36 mouse cellular contexts compared by ENCODE assay signal in the genomic region with DNA sequence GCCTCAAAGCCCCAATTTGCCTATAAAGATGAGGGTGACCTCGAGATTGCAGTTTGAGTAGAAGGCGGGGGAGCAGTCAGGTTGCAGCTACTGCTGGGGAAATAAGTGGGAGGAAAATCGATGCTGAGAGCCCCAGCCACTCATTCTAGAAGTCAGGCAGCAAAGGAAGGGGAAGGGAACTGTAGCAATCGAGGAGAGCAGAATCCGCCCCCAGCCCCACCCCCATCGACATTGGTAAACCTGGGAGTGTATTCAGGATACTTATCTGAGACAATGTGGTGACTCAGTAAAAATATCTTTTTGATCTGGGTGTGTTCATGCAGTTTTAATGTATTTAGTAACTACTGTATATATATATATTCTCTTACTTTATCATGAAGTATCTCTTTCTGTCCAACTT. TPM values are rescaled to one million over a fixed set of nuclear protein-coding genes. Genes with fewer than 3 reads are reported as not detected.
DNase-seq lines count a peak whose midpoint lies in the region; ATAC-seq and TF ChIP-seq lines count a peak whose summit lies in the region.
"Had no signal": no experiment of that assay in that cellular context is flagged by ENCODE, and none has a peak within 500 bp of the region (broad histone marks: within the 10 kb centered on the region; RNA-seq: fewer than 3 reads in every experiment).

No protein-coding gene starts in this region.

- 0 out of 2 replicates have a peak, but pooled peaks have one; percentile 3 for ATAC-seq in common myeloid progenitor, adult 5-6 weeks (replicated peaks; ENCODE audit: low read depth, poor library complexity, severe bottlenecking)
- ATAC-seq in megakaryocyte progenitor cell, adult 5-6 weeks (replicated peaks; ENCODE audit: poor library complexity), result peak; percentile 36
- ATAC-seq: forebrain, postnatal 0 days; hindbrain, postnatal 0 days; intestine, postnatal 0 days; liver, embryonic 12.5 days; lung, postnatal 0 days; Patski had no signal

- no peak for TF ChIP-seq CTCF in CH12.LX (conservative IDR thresholded peaks at IDR 0.05 in 1 of 2, IDR thresholded peaks at IDR 0.05 in 1 of 2; ENCODE audit: low read depth in 2 of 2, low read length in 2 of 2)

- no peak overlapping the region for H3K4me3 ChIP-seq in CH12.LX (replicated peaks in 1 of 3; ENCODE audit: low read depth in 2 of 3, low read length in 2 of 3, poor library complexity in 1 of 3)
- H3K4me3 ChIP-seq: erythroblast, embryonic 14.5 days; forebrain, embryonic 12.5 days; heart, embryonic 10.5 days; heart, embryonic 15.5 days; hindbrain, embryonic 12.5 days; limb, embryonic 13.5 days; liver, embryonic 12.5 days; neural tube, embryonic 15.5 days had no signal

- no peaks in the 10 kb centered on the region for H3K9me3 ChIP-seq in CH12.LX (replicated peaks; ENCODE audit: low read length)
- H3K9me3 ChIP-seq: forebrain, embryonic 12.5 days; heart, embryonic 10.5 days; heart, embryonic 15.5 days; hindbrain, embryonic 12.5 days; limb, embryonic 13.5 days; liver, embryonic 12.5 days; neural tube, embryonic 15.5 days had no signal

- DNase-seq in A20 (ENCODE audit: low read depth, low spot score), result peak; percentile 25
- DNase-seq in CH12.LX (ENCODE audit: extremely low read depth), result peak; percentile 63
- no peak for DNase-seq in spleen, postnatal 14 days (ENCODE audit: low spot score in 2 of 2)
- DNase-seq in retina, postnatal 1 day, result no peak
- DNase-seq: adrenal gland, postnatal 14 days; cerebellum, adult 11-12 months; cerebellum, adult 9-11 months; forebrain, postnatal 0 days; gastrocnemius, postnatal 10 days; heart, postnatal 36 days; kidney, adult 9 months; kidney, postnatal 10 days; layer of hippocampus, adult 9-11 months; lung, adult 18-20 months; lung, postnatal 4 days; midbrain, embryonic 14.5 days; right cerebral cortex, adult 18-20 months; spleen, adult 18-20 months; thymus, adult 18-20 months; thymus, postnatal 25 days had no signal

- no peak overlapping the region for H3K4me2 ChIP-seq in CH12.LX (ENCODE audit: insufficient read depth, low read depth, poor library complexity, severe bottlenecking)
- H3K4me2 ChIP-seq: forebrain, embryonic 12.5 days; heart, embryonic 15.5 days; hindbrain, embryonic 12.5 days; limb, embryonic 13.5 days; liver, embryonic 12.5 days; neural tube, embryonic 15.5 days had no signal

- H3K79me2 ChIP-seq in CH12.LX (replicated peaks; ENCODE audit: control insufficient read depth, extremely low read depth, insufficient read depth, poor library complexity, severe bottlenecking), result no peaks in the 10 kb centered on the region; the same call in 1 of the 2 replicates

- no peaks in the 10 kb centered on the region for H3K27me3 ChIP-seq in CH12.LX (replicated peaks)
- H3K27me3 ChIP-seq: forebrain, embryonic 12.5 days; heart, embryonic 15.5 days; hindbrain, embryonic 12.5 days; limb, embryonic 13.5 days; liver, embryonic 12.5 days; neural tube, embryonic 15.5 days; Patski had no signal

- H3K27ac ChIP-seq in CH12.LX (ENCODE audit: insufficient read depth, low read depth), result no peak overlapping the region
- H3K27ac ChIP-seq: forebrain, embryonic 12.5 days; heart, embryonic 10.5 days; heart, embryonic 15.5 days; hindbrain, embryonic 12.5 days; hindbrain, postnatal 0 days; limb, embryonic 13.5 days; liver, embryonic 12.5 days; neural tube, embryonic 15.5 days; stomach, postnatal 0 days had no signal

- H3K36me3 ChIP-seq in CH12.LX (replicated peaks in 1 of 2; ENCODE audit: control insufficient read depth in 1 of 2, insufficient read depth in 1 of 2, low read length in 1 of 2), result no peaks in the 10 kb centered on the region
- H3K36me3 ChIP-seq: forebrain, embryonic 12.5 days; heart, embryonic 10.5 days; heart, embryonic 15.5 days; hindbrain, embryonic 12.5 days; limb, embryonic 13.5 days; liver, embryonic 12.5 days; neural tube, embryonic 15.5 days had no signal

- in situ Hi-C loops in CH12.LX (cut with MboI; ENCODE audit: low pct_ligation_motif_present, low pct_unique_long_range_greater_than_20kb, low sequenced_read_pairs), result no loop called here

- dilution Hi-C loops in CH12.LX (cut with MboI; ENCODE audit: extremely low pct_ligation_motif_present, extremely low pct_unique_long_range_greater_than_20kb, low sequenced_read_pairs), result no loop called here

- H3K4me1 ChIP-seq in CH12.LX (ENCODE audit: control insufficient read depth in 1 of 2, insufficient read depth in 2 of 2), result peaks cover 0 to 25% of the 10 kb centered on the region in 2 experiments; a peak in 2 of 4 replicates
- H3K4me1 ChIP-seq: forebrain, embryonic 12.5 days; heart, embryonic 10.5 days; heart, embryonic 15.5 days; hindbrain, embryonic 12.5 days; limb, embryonic 13.5 days; neural tube, embryonic 15.5 days had no signal

- H3K9ac ChIP-seq in CH12.LX (ENCODE audit: insufficient read depth, low read depth), result no peak overlapping the region
- H3K9ac ChIP-seq: forebrain, embryonic 12.5 days; forebrain, postnatal 0 days; heart, embryonic 15.5 days; hindbrain, embryonic 12.5 days; limb, embryonic 13.5 days; liver, embryonic 12.5 days; neural tube, embryonic 15.5 days had no signal

- no peak for TF ChIP-seq RAD21 in CH12.LX (IDR thresholded peaks at IDR 0.05; ENCODE audit: low read depth, low read length)

- TF ChIP-seq EP300 in CH12.LX (IDR thresholded peaks at IDR 0.05; ENCODE audit: low read length), result 0 out of 2 replicates have a peak, but pooled peaks have one; percentile 38

- TF ChIP-seq POLR2A in CH12.LX (IDR thresholded peaks at IDR 0.05; ENCODE audit: low read depth, low read length), result no peak

TF ChIP-seq in CH12.LX, 34 proteins besides CTCF, POLR2A, EP300 and RAD21:
- TF ChIP-seq CHD2 (IDR thresholded peaks at IDR 0.05; ENCODE audit: low read length), result peak; percentile 55
- TF ChIP-seq ELF1 (IDR thresholded peaks at IDR 0.05; ENCODE audit: low read depth, low read length), result no peak
- no peak for TF ChIP-seq NRF1 (IDR thresholded peaks at IDR 0.05; ENCODE audit: low read depth, low read length)
- peak; percentile 28; the same call in 1 of the 2 replicates for TF ChIP-seq SIN3A (IDR thresholded peaks at IDR 0.05; ENCODE audit: low read length)

RNA-seq across cellular contexts. Expression of a gene that starts 7.0 kb away (rescaled TPM):
- total RNA-seq in CH12.LX (2012; rRNA removed) (1.2 and 2.2 TPM in 2 replicates), CH12.LX (2014; rRNA removed) (5.3 and 5.4 TPM in 2 replicates)
- polyA plus RNA-seq in CH12.LX (2012; ENCODE audit: insufficient read length, low read depth), result 1.3 and 2.5 TPM in 2 replicates
- 4.3 and 5.8 TPM in 2 replicates for total RNA-seq in common myeloid progenitor, adult 5-6 weeks (2017)
- total RNA-seq in megakaryocyte progenitor cell, adult 5-6 weeks (2015), result 8.0 and 11.0 TPM in 2 replicates
- 3.7 and 5.6 TPM in 2 replicates for total RNA-seq in megakaryocyte progenitor cell, adult 5-6 weeks (2017)
- polyA plus RNA-seq: erythroblast, embryonic 14.5 days had no signal

RNA-seq across cellular contexts. Expression of a gene that starts 26.4 kb away (rescaled TPM):
- 19.6 and 20.9 TPM in 2 replicates for total RNA-seq in CH12.LX (2012; rRNA removed)
- total RNA-seq in CH12.LX (2014; rRNA removed), result 38.8 and 44.1 TPM in 2 replicates
- 24.2 and 28.1 TPM in 2 replicates for polyA plus RNA-seq in CH12.LX (2012; ENCODE audit: insufficient read length, low read depth)
- total RNA-seq in common myeloid progenitor, adult 5-6 weeks (2017), result 9.7 and 18.3 TPM in 2 replicates
- total RNA-seq in megakaryocyte progenitor cell, adult 5-6 weeks (2015), result 12.6 and 16.1 TPM in 2 replicates
- 14.5 and 15.2 TPM in 2 replicates for total RNA-seq in megakaryocyte progenitor cell, adult 5-6 weeks (2017)

RNA-seq across cellular contexts. Expression of a gene that starts 39.0 kb away (rescaled TPM):
- total RNA-seq in CH12.LX (2012; rRNA removed), result 0.59 and 1.1 TPM in 2 replicates
- 0.89 and 1.2 TPM in 2 replicates for total RNA-seq in CH12.LX (2014; rRNA removed)
- polyA plus RNA-seq in CH12.LX (2012; ENCODE audit: insufficient read length, low read depth), result 0.57 and 0.76 TPM in 2 replicates
- 0.82 and 1.4 TPM in 2 replicates for total RNA-seq in common myeloid progenitor, adult 5-6 weeks (2017)
- total RNA-seq in megakaryocyte progenitor cell, adult 5-6 weeks (2015), result 0.12 and 0.54 TPM in 2 replicates
- total RNA-seq in megakaryocyte progenitor cell, adult 5-6 weeks (2017), result 0.37 TPM in 1 of 2 replicates, not detected in the other
- total RNA-seq: adrenal gland, postnatal 14 days; ES-E14; forebrain, postnatal 0 days; gastrocnemius, postnatal 10 days; heart, postnatal 36 days had no signal
- polyA plus RNA-seq: erythroblast, embryonic 14.5 days; hindbrain, embryonic 12.5 days; neural tube, embryonic 15.5 days; Patski had no signal

RNA-seq across cellular contexts. Expression of a gene that starts 48.5 kb away (rescaled TPM):
- 14.0 and 17.5 TPM in 2 replicates for total RNA-seq in CH12.LX (2012; rRNA removed)
- total RNA-seq in CH12.LX (2014; rRNA removed), result 35.4 and 42.2 TPM in 2 replicates
- polyA plus RNA-seq in CH12.LX (2012; ENCODE audit: insufficient read length, low read depth), result 34.2 and 34.5 TPM in 2 replicates
- 22.7 and 25.1 TPM in 2 replicates for total RNA-seq in common myeloid progenitor, adult 5-6 weeks (2017)
- 18.6 and 20.5 TPM in 2 replicates for total RNA-seq in megakaryocyte progenitor cell, adult 5-6 weeks (2015)
- 19.4 and 26.3 TPM in 2 replicates for total RNA-seq in megakaryocyte progenitor cell, adult 5-6 weeks (2017)

Comparison
In these comparisons a context has a peak if more than half of its experiments do, and no peak if none do; other contexts are left out.
1. DNase-seq: peak in A20 (single experiment) and CH12.LX (single experiment); none in spleen, postnatal 14 days (0 of 2) and retina, postnatal 1 day (single experiment).